Mouse (Mus musculus): ENCODE results near the gene Nxpe3. TPM values are rescaled to one million over a fixed set of nuclear protein-coding genes. Genes with fewer than 3 reads are reported as not detected.
A peak's percentile ranks its signal among the peaks of the same experiment; 100 is the strongest.

Gene Nxpe3
- polyA plus RNA-seq, 1 experiment = 6.1 TPM

GRCm38 (mm10) chr16:55831451-55831850, 63.6 kb downstream of the Nxpe3 start:
- no peak overlapping the region for H3K27ac ChIP-seq (ENCODE audit: insufficient read depth, low read length)
- WGBS = 92% methylated on average over 1 of the region's 1 CpGs
- DNase-seq (ENCODE audit: low read depth in 1 of 2, low spot score in 2 of 2) = no peak

DNA sequence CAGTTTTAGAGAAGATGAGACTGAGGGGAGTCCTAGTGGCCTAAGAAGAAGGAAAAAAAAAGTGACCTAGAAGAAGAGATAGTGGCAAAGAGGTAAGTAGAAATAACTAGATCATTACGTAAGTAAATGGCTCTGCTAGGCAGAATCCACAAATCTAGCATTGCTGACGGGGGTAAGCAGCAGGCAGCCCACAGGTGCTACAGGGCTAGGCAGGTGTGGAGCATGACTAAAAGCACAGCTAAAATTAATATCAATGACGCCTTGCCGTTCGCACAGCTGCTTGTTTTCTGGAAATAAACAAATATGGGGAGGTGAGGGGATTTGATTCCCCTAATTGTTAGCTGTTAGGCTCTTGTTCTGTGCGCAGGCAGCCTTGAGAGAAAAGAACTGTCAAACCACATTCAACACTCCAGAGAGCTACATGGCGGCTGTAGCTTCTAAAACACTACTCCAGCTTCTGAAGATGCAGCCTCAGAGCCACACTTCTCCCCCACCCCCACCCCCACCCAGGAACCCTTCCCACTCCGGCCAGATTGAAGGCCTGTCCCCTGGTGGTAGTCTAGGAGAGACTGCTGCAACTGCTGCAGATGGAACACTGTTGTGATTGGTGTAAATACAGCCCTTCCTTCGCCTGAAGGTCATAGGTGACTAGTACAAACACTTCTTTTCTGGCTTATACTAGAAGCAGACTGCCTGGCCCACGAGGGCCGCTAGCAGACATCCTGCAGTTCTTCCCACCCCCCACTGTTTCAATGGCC, 71.5 kb downstream of the Nxpe3 start:
- whole genome bisulfite sequencing = 82% methylated on average over 11 of the region's 11 CpGs
- H3K4me1 ChIP-seq (ENCODE audit: control insufficient read depth, insufficient read depth, insufficient read length) = no peaks in the 10 kb centered on the region
- DNase-seq (ENCODE audit: low read depth in 1 of 2, low spot score in 2 of 2) = no peak
- H3K27ac ChIP-seq (ENCODE audit: insufficient read depth, low read length) = no peak overlapping the region
- no peak for TF ChIP-seq CTCF (IDR thresholded peaks at IDR 0.05; ENCODE audit: extremely low read depth, insufficient read depth, insufficient read length, insufficient replicate concordance)
- no peak for TF ChIP-seq POLR2A (IDR thresholded peaks at IDR 0.05; ENCODE audit: low read depth, low read length)
- H3K4me3 ChIP-seq (ENCODE audit: extremely low read depth, insufficient read depth, insufficient read length) = no peak overlapping the region
- no peaks in the 10 kb centered on the region for H3K27me3 ChIP-seq (ENCODE audit: control insufficient read depth, insufficient read depth, low read length)
- H3K36me3 ChIP-seq (ENCODE audit: control insufficient read depth, insufficient read depth, low read length) = peaks cover 3% of the 10 kb centered on the region

More at GRCm38 (mm10) chr16:55831451-55831850, 63.6 kb downstream of the Nxpe3 start:
- Histone ChIP-seq H3K36me3 (ENCODE audit: control insufficient read depth, insufficient read depth, low read length) (no peaks in the 10 kb centered on the region), H3K27me3 (ENCODE audit: control insufficient read depth, insufficient read depth, low read length) (no peaks in the 10 kb centered on the region), H3K4me3 (ENCODE audit: extremely low read depth, insufficient read depth, insufficient read length) (no peak overlapping the region), H3K4me1 (ENCODE audit: control insufficient read depth, insufficient read depth, insufficient read length) (peaks cover 2% of the 10 kb centered on the region; the same call in 1 of the 2 replicates)
- no peak for TF ChIP-seq CTCF (IDR thresholded peaks at IDR 0.05; ENCODE audit: extremely low read depth, insufficient read depth, insufficient read length, insufficient replicate concordance)
- TF ChIP-seq POLR2A (IDR thresholded peaks at IDR 0.05; ENCODE audit: low read depth, low read length) = no peak

- Histone ChIP-seq H3K27me3 (ENCODE audit: control insufficient read depth, insufficient read depth, low read length) (no peaks in the 10 kb centered on the region), H3K27ac (ENCODE audit: insufficient read depth, low read length) (no peak overlapping the region), H3K36me3 (ENCODE audit: control insufficient read depth, insufficient read depth, low read length) (peaks cover 10% of the 10 kb centered on the region), H3K4me3 (ENCODE audit: extremely low read depth, insufficient read depth, insufficient read length) (peak overlapping the region; percentile 86; the same call in 1 of the 2 replicates), H3K4me1 (ENCODE audit: control insufficient read depth, insufficient read depth, insufficient read length) (no peaks in the 10 kb centered on the region)
- DNase-seq (ENCODE audit: low read depth in 1 of 2, low spot score in 2 of 2) = no peak
- 66% methylated on average over 18 of the region's 18 CpGs for WGBS
- TF ChIP-seq CTCF (IDR thresholded peaks at IDR 0.05; ENCODE audit: extremely low read depth, insufficient read depth, insufficient read length, insufficient replicate concordance) (no peak), POLR2A (IDR thresholded peaks at IDR 0.05; ENCODE audit: low read depth, low read length) (no peak)
Observed at GRCm38 (mm10) chr16:55822741-55823397, 72.2 kb downstream of the Nxpe3 start.

DNA sequence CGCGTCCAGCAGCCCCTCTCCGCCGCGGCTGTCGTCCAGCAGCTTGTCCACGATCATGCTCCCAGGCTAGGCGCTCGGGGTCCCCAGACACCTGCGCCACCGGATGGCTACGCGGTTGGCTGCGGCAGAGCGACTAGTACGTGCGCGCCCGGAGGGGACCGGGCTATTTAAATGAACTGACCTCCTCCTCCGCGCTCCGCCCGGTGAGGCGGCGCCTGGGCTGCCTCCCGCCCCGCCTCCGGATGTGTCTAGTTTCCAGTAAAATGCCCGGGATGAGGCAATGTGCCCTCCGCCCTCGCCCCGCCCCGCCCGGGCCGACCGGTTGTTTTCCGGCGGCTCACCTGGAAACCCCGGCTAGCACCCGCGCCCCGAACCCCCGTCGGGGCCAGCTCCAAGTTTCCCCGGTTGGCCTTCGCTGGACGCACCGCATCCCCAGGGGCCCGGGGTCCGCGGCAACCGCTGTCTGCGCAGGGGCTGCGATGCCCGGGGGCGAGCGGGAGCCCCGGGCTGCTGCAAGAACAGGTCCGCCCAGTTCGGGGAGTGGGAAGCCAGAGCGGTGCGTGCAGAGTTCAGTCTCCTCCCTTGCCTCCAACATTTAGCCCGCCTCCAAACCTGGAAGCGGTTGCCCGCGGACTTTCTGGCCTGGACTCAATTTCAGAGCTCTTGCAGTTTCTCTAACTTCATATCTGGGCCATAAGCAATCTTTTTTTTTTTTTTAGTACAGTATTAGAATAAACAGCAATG, 72.9 kb downstream of the Nxpe3 start:
- TF ChIP-seq POLR2A (IDR thresholded peaks at IDR 0.05; ENCODE audit: low read depth, low read length) (peak; percentile 97), CTCF (IDR thresholded peaks at IDR 0.05; ENCODE audit: extremely low read depth, insufficient read depth, insufficient read length, insufficient replicate concordance) (no peak)
- peak; percentile 70 to 93 for DNase-seq (ENCODE audit: low read depth in 1 of 2, low spot score in 2 of 2)
- Histone ChIP-seq H3K4me1 (ENCODE audit: control insufficient read depth, insufficient read depth, insufficient read length) (no peaks in the 10 kb centered on the region), H3K27me3 (ENCODE audit: control insufficient read depth, insufficient read depth, low read length) (no peaks in the 10 kb centered on the region), H3K4me3 (ENCODE audit: extremely low read depth, insufficient read depth, insufficient read length) (peak overlapping the region; percentile 86), H3K36me3 (ENCODE audit: control insufficient read depth, insufficient read depth, low read length) (peaks cover 14% of the 10 kb centered on the region), H3K27ac (ENCODE audit: insufficient read depth, low read length) (peak overlapping the region; percentile 100)
- under 1% methylated on average over 67 of the region's 67 CpGs for WGBS

DNA sequence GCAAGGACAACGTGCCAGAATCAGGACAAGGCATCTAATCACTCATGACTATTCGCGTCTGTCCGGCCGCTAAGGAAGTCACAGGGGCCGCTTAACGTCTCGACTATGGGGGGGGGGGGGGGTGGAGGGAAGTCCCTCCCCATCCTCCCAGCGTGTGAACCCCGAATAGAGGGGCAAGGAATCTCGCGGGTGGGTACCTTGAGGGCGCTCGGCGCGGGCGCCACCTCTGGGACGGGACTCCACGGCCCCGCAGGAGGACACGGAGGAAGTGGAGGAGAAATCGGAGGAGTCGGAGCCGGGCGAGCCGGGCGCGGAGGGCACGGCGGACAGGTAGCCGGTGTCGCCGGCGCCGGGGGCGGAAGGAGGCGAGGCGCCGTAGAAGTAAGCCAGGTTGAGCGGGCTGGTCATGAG, 73.5 kb downstream of the Nxpe3 start:
- peak overlapping the region; percentile 100 for H3K27ac ChIP-seq (ENCODE audit: insufficient read depth, low read length)
- no peaks in the 10 kb centered on the region for H3K27me3 ChIP-seq (ENCODE audit: control insufficient read depth, insufficient read depth, low read length)
- H3K4me1 ChIP-seq (ENCODE audit: control insufficient read depth, insufficient read depth, insufficient read length) = no peaks in the 10 kb centered on the region
- H3K36me3 ChIP-seq (ENCODE audit: control insufficient read depth, insufficient read depth, low read length) = peaks cover 17% of the 10 kb centered on the region
- peak overlapping the region; percentile 86 for H3K4me3 ChIP-seq (ENCODE audit: extremely low read depth, insufficient read depth, insufficient read length)
- no peak for TF ChIP-seq POLR2A (IDR thresholded peaks at IDR 0.05; ENCODE audit: low read depth, low read length)
- TF ChIP-seq CTCF (IDR thresholded peaks at IDR 0.05; ENCODE audit: extremely low read depth, insufficient read depth, insufficient read length, insufficient replicate concordance) = no peak
- WGBS = under 1% methylated on average over 40 of the region's 40 CpGs
- no peak for DNase-seq (ENCODE audit: low read depth in 1 of 2, low spot score in 2 of 2)

DNA sequence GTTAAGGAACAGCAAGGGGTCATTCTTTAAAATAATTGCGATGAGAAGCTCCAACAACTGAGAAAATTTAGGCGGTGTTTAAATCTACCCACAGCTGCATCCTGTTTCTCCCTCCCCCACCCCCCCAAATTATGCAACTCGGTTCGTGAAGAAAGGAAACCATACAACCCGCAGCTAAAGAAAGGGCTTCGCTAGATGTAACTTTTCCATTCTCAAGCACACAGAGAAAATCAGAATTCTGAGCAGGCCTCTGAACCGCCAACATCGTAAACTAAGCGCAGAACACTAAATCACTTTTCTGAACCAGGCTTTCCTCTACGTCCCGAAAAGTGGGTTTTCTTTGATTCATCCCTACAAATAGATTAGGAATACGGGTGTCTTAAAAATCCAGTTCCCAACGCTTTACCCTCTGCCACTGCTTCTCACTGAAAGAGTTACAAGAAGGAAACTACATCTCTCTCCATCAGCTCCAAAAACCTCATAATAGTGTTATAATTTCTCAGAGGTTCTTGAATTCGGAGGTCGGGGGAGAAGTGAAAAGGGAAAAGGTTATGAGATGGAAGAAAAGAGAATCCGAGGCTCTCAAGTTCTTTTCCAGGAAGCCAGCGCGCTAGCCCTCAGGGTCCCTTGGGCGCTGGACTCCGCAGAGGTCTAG, 74.0 kb downstream of the Nxpe3 start:
- WGBS = under 1% methylated on average over 20 of the region's 20 CpGs
- DNase-seq (ENCODE audit: low read depth in 1 of 2, low spot score in 2 of 2) = peak in 1 of 2 experiments; percentile 80
- Histone ChIP-seq H3K27me3 (ENCODE audit: control insufficient read depth, insufficient read depth, low read length) (no peaks in the 10 kb centered on the region), H3K36me3 (ENCODE audit: control insufficient read depth, insufficient read depth, low read length) (peaks cover 22% of the 10 kb centered on the region), H3K4me1 (ENCODE audit: control insufficient read depth, insufficient read depth, insufficient read length) (no peaks in the 10 kb centered on the region), H3K27ac (ENCODE audit: insufficient read depth, low read length) (peak overlapping the region; percentile 100), H3K4me3 (ENCODE audit: extremely low read depth, insufficient read depth, insufficient read length) (peak overlapping the region; percentile 86)
- TF ChIP-seq CTCF (IDR thresholded peaks at IDR 0.05; ENCODE audit: extremely low read depth, insufficient read depth, insufficient read length, insufficient replicate concordance) = no peak
- peak; percentile 19; the same call in 1 of the 2 replicates for TF ChIP-seq POLR2A (IDR thresholded peaks at IDR 0.05; ENCODE audit: low read depth, low read length)
